Mouse (Mus musculus): ENCODE results near the gene Rnf5.
A peak's percentile ranks its signal among the peaks of the same experiment; 100 is the strongest.

Rnf5 gene

GRCm38 (mm10) chr17:34632261-34632691 is 28.8 kb upstream of the Rnf5 start:
- DNase-seq (ENCODE audit: low read depth): peak; percentile 30

GRCm38 (mm10) chr17:34631647-34632046 is 28.2 kb upstream of the Rnf5 start:
- DNase-seq (ENCODE audit: low read depth): no peak

GRCm38 (mm10) chr17:34630761-34631301 is 27.3 kb upstream of the Rnf5 start:
- DNase-seq (ENCODE audit: low read depth): no peak

DNA sequence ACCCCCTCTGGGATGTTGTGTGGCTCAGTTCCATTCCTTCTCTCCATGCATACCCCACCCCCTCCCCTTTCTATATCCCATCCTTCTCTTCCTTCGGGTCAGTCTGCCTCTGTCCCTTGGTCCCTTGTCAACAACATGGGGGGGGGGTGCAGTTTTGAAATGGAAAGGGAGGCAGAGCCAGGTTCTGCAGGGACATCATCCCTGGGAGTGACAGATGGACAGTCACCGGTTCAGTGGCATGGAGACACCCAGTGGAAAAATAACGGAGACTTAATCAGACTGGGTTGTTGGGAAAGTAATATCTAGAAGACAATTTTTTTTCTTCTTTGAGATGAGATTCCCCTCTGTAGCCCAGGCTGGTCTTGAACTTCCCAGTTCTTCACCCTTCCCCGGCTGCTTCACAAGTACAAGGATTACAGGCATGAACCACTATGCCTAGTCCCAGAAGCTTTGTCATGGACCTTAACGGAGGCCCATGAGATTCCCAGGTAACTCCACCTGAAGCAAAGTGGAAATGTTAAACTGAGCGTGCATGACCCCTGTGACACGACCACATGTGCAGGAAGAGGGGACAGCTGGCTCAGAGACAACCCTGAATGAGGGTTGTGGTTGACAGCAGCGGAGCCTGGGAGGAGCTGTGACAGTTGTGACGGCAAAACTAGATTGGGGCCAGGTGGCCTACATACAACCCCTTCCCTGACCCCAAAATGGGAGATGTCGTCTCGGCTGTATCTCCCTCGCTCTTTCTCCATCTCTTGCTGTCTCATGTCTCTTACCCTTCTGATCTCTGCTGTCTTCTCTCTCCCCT is 26.5 kb upstream of the Rnf5 start:
- peak; percentile 21 for DNase-seq (ENCODE audit: low read depth)

- no peak for DNase-seq (ENCODE audit: low read depth)
These were observed 25.8 kb upstream of the Rnf5 start, which contains the start of gene Prrt1 for GRCm38 (mm10) chr17:34629221-34629751. Gene Prrt1, plus strand, starts transcription at chr17:34629533.

DNA sequence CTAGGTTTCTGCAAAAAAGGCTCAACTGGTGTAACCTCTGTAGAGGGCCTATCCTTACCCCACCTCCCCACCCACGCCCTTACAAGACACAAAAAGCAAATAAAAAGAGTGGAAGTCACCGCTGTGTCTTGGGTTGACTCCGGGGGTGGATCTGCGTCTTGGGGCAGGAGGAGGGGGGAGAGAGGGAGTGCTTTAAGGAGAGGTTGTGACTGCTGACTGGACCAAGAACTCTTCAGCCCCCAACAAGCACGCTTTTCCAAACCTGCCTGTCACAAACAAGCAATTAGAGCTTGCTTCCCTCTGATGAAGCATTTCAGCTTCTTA is 25.1 kb upstream of the Rnf5 start:
- DNase-seq (ENCODE audit: low read depth): peak; percentile 51

GRCm38 (mm10) chr17:34627943-34628643 is 24.6 kb upstream of the Rnf5 start, which contains the start of gene Ppt2:
Gene Ppt2, minus strand, starts transcription at chr17:34628510.
- DNase-seq (ENCODE audit: low read depth): no peak

- DNase-seq (ENCODE audit: low read depth): peak; percentile 96
These were observed 23.8 kb upstream of the Rnf5 start for GRCm38 (mm10) chr17:34627093-34627942.

DNA sequence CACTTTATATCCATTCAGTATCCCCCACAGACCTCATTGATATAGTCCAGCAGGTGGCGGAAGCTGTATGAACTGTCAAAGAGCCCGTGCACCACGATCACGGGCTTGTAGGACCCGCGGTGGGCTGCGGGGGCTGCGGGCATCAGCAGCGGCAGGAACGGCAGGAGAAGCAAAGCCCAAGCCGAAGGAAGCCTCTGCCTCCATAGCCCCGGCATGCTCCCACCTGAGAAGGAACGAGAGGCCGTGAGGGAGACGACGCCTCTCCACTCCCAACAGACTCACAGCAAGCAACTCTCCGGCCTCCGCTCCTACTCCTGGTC is 23.2 kb upstream of the Rnf5 start:
- DNase-seq (ENCODE audit: low read depth): peak; percentile 78

GRCm38 (mm10) chr17:34626062-34626772 is 22.7 kb upstream of the Rnf5 start:
- DNase-seq (ENCODE audit: low read depth): no peak

GRCm38 (mm10) chr17:34624981-34625380 is 21.5 kb upstream of the Rnf5 start:
- DNase-seq (ENCODE audit: low read depth): no peak

- peak; percentile 24 for DNase-seq (ENCODE audit: low read depth)
These were observed 19.7 kb upstream of the Rnf5 start for GRCm38 (mm10) chr17:34623161-34623560.

- no peak for DNase-seq (ENCODE audit: low read depth)
These were observed 17.5 kb upstream of the Rnf5 start for GRCm38 (mm10) chr17:34621006-34621405.

DNA sequence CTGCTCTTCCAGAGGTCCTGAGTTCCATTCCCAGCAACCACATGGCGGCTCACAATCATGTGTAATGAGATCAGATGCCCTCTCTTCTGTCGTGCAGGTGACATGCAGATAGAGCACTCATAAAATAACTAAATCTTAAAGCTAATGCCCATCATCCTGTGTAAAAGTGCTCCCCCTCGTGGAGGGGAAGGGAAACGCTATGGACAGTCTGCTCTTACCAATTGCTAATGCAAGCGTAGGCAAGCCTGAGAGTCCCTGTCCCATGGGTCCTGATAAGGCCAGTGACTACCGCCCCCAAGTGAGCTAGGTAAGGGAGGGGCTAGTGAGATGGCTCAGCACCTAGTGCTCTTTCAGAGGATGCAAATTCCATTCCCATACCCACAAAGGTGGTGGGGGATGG is 15.5 kb upstream of the Rnf5 start:
- DNase-seq (ENCODE audit: low read depth): peak; percentile 83

DNA sequence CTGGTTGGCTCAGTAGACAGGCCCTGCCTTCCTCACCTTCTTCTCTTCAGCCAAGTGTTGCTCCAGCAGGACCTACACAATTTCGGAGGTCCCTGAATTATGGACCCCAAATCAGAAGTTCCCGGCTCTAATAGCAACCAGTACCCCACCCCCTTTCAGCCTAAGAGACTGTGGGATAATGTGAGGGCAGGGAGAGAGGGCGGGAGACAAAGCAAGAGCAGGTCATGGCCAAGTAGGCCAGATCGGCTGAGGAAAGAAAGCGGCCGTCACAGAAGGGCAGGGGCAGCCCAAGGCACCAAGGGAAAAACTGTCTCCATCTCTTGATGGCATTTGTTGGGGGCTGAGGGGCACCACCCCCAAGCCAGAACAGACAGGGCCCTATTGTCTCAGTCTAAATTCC is 12.4 kb upstream of the Rnf5 start, which contains the start of gene Egfl8:
Egfl8 (minus strand) TSS at position 101 of the 400 bp plus-strand sequence.
- no peak for DNase-seq (ENCODE audit: low read depth)

GRCm38 (mm10) chr17:34613830-34614229 is 10.3 kb upstream of the Rnf5 start:
- no peak for DNase-seq (ENCODE audit: low read depth)

DNA sequence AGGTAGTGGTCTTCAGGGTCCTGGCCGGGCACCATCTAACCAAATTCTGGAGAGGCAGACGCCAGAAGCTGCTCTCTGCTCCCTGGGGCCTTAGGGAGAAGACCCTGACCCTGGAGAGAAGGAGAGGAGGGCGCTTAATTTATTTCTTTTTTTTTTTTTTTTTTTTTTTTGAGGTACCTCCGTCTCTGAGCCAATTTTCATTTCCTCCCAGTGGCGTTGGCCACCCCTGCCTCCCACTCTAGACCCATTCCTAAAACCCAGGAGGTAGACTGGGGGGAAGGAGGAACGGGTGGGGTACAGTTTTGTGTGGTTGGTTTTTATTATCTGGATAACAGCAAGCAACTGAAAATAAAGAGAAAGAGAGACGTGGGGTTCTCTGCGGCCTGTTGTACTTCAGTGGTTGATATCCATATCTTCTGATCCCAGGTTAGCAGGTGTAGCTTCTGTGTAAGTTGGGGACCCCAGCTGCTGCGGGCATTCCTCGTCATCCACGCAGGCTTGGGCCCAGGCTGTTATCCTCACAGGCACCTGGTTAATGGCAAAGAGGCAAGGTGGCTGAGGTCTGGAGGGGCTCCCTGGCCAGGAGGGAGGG is 9.7 kb upstream of the Rnf5 start:
- no peak for DNase-seq (ENCODE audit: low read depth)

DNA sequence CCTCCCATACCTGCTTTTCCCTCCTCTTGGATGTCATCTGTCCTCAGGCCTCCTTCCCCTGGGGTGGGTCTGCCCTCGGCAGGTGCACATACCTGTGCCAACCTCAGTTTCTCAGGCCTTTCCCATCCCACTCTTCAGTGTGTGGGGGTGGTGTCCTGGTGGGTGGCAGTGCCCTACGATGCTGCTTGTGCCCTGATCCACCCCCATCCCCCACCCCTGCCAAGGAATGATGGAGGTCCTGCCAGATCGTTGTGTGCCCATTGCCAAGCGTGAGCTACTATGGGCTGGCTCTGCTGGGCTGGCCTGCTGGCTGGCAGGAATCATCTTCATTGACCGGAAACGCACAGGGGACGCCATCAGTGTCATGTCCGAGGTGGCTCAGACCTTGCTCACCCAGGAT is 7.6 kb upstream of the Rnf5 start:
- DNase-seq (ENCODE audit: low read depth): no peak

DNA sequence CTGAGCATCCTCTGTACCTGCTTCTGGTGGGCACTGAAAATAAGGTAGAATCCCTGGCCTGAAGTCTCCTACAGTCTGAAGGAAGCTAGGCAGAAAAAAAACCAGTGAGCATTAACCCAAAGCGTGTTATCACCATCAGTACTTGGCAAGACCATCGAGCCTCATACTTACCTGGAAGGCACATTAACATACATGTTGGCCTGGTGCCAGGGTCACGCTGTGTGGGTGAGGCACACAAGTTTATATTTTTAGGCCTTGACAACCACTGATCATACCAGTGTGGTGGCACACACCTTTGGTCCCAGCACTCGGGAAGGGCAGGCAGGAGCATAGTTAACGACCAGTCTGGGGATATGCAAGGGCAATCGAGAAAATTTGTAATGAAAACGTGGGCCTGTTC is 4.5 kb upstream of the Rnf5 start:
- DNase-seq (ENCODE audit: low read depth): no peak

GRCm38 (mm10) chr17:34606186-34607039 is 2.9 kb upstream of the Rnf5 start:
- DNase-seq (ENCODE audit: low read depth): no peak

Measured in 416B (cell line).